Mouse (Mus musculus): Measurements from ENCODE around the gene Romo1. TPM values are rescaled to one million over a fixed set of nuclear protein-coding genes. Genes with fewer than 3 reads are reported as not detected.

The Romo1 gene
- total and polyA plus RNA-seq, 3 experiments = 38.4 to 300 (median 99.3) TPM

DNA sequence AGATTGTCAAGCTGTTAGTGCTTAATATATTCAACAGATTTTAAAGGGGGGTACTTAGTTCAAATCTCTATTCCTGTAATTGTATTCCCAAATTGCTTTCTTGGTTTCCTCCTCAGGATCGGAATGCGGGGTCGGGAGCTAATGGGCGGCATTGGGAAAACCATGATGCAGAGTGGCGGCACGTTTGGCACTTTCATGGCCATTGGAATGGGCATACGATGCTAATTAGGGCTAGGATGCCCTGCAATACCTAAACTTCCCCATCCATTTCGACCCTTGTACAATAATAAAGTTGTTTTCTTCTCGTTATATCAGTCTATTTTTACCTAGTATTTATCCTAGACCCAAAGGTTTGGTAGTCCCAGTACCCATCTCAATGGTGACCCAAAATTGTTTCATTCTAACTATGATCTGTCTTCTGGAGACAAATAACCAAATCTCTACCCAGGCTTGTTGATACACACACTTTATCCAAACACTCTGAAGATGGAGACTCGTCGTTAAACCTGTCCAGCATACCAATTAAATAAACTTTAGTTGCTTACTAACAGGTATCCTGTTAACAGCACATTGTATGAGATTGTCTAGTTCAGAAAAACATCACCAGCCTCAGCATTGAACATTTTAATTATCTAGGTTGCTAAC is 1.8 kb downstream of the Romo1 start:
- Histone ChIP-seq H3K4me3 (ENCODE audit: low read depth, low read length) (peak overlapping the region; percentile 35; the same call in 1 of the 2 replicates), H3K27me3 (ENCODE audit: insufficient read depth, low read length) (no peaks in the 10 kb centered on the region), H3K4me1 (ENCODE audit: insufficient read depth, low read depth, low read length) (peaks cover 29% of the 10 kb centered on the region), H3K9me3 (replicated peaks) (no peaks in the 10 kb centered on the region), H3K36me3 (replicated peaks) (peaks cover 51% of the 10 kb centered on the region)
- no peak for DNase-seq (ENCODE audit: low spot score)
- TF ChIP-seq TAL1 (conservative IDR thresholded peaks at IDR 0.05; ENCODE audit: low read depth, low read length) (no peak), GATA1 (IDR thresholded peaks at IDR 0.05; ENCODE audit: borderline replicate concordance, low read length) (no peak), GATA2 (IDR thresholded peaks at IDR 0.05; ENCODE audit: borderline replicate concordance, low read depth, low read length) (no peak), CTCF (IDR thresholded peaks at IDR 0.05; ENCODE audit: low read depth, low read length) (no peak), POLR2AphosphoS5 (IDR thresholded peaks at IDR 0.05; ENCODE audit: insufficient replicate concordance, low read depth, low read length) (no peak)
- ATAC-seq (ENCODE audit: extremely low read depth, insufficient number of reproducible peaks, low FRiP score, poor library complexity, severe bottlenecking) = no peak

DNA sequence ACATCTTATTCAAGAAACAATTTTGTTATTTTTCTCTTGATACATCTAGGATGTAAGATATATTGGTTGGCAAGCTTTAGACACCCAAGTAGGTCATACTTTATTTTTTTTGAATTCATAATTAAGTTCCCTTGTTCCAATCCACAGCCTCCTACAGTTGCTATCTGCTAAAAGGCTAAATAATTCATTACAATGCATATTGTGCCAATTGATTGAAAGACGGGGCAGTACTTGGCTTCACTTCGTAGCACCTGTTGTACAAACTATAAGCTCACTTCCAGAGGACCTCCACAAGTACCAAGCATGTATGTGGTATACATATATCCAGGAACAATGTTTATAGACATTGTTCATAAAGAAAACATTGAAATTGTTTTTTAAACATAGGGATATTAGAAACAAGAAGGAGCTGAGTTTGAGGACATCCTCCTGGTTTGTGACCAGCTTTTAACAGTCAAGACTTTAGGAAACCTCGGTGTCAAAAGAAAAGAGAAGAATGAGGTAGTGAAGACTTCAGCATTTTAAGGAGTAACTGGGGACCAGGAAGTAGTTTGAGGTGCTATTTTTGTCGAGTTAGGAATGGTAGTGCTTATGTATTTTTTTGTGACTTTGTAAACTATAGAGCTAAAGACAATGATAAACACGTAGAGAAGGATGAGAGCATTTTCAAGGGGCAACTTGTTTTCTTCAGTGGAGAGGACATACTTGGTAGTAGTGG is 2.6 kb downstream of the Romo1 start:
- DNase-seq (ENCODE audit: low spot score) (no peak), ATAC-seq (ENCODE audit: extremely low read depth, insufficient number of reproducible peaks, low FRiP score, poor library complexity, severe bottlenecking) (no peak)
- peaks cover 29% of the 10 kb centered on the region for H3K4me1 ChIP-seq (ENCODE audit: insufficient read depth, low read depth, low read length)
- H3K36me3 ChIP-seq (replicated peaks) = peaks cover 54% of the 10 kb centered on the region
- H3K9me3 ChIP-seq (replicated peaks) = no peaks in the 10 kb centered on the region
- no peak overlapping the region for H3K4me3 ChIP-seq (ENCODE audit: low read depth, low read length)
- no peaks in the 10 kb centered on the region for H3K27me3 ChIP-seq (ENCODE audit: insufficient read depth, low read length)
- TF ChIP-seq POLR2AphosphoS5 (IDR thresholded peaks at IDR 0.05; ENCODE audit: insufficient replicate concordance, low read depth, low read length) = no peak
- TF ChIP-seq TAL1 (conservative IDR thresholded peaks at IDR 0.05; ENCODE audit: low read depth, low read length) = no peak
- TF ChIP-seq GATA1 (IDR thresholded peaks at IDR 0.05; ENCODE audit: borderline replicate concordance, low read length) = no peak
- TF ChIP-seq GATA2 (IDR thresholded peaks at IDR 0.05; ENCODE audit: borderline replicate concordance, low read depth, low read length) = no peak
- TF ChIP-seq CTCF (IDR thresholded peaks at IDR 0.05; ENCODE audit: low read depth, low read length) = no peak

DNA sequence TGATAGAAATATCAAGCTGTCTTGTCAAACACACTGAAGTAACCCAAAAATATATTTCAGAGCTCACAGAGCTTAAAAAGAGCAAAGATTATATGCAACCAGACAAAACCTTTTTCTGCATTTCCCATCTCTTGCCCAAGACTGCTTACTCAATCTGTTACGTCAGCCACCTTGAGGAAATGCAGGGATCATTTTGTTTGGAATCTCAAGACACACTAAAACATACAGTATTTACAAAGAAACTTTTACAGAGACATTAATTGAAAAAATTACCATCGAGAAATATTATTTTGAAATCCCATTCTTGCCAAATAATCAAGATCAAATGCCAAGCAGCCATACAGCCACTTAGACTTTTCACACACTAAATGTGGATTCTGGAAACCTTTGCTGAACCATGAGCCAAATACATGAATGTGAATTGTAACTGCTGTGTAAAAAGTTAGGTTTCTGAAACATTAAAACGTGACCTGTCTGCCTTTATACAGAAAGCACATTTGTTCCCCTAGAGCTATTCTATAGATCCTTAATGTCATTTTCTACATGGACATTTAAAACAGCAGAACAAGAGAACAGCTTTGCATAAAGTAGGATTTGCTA is 3.6 kb downstream of the Romo1 start:
- ATAC-seq (ENCODE audit: extremely low read depth, insufficient number of reproducible peaks, low FRiP score, poor library complexity, severe bottlenecking) (no peak), DNase-seq (ENCODE audit: low spot score) (no peak)
- peaks cover 55% of the 10 kb centered on the region for H3K36me3 ChIP-seq (replicated peaks)
- no peak for TF ChIP-seq GATA1 (IDR thresholded peaks at IDR 0.05; ENCODE audit: borderline replicate concordance, low read length)
- no peak for TF ChIP-seq CTCF (IDR thresholded peaks at IDR 0.05; ENCODE audit: low read depth, low read length)
- no peak for TF ChIP-seq POLR2AphosphoS5 (IDR thresholded peaks at IDR 0.05; ENCODE audit: insufficient replicate concordance, low read depth, low read length)
- TF ChIP-seq GATA2 (IDR thresholded peaks at IDR 0.05; ENCODE audit: borderline replicate concordance, low read depth, low read length) = no peak
- no peak for TF ChIP-seq TAL1 (conservative IDR thresholded peaks at IDR 0.05; ENCODE audit: low read depth, low read length)
- no peaks in the 10 kb centered on the region for H3K27me3 ChIP-seq (ENCODE audit: insufficient read depth, low read length)
- no peak overlapping the region for H3K4me3 ChIP-seq (ENCODE audit: low read depth, low read length)
- H3K4me1 ChIP-seq (ENCODE audit: insufficient read depth, low read depth, low read length) = peaks cover 28% of the 10 kb centered on the region
- no peaks in the 10 kb centered on the region for H3K9me3 ChIP-seq (replicated peaks)

DNA sequence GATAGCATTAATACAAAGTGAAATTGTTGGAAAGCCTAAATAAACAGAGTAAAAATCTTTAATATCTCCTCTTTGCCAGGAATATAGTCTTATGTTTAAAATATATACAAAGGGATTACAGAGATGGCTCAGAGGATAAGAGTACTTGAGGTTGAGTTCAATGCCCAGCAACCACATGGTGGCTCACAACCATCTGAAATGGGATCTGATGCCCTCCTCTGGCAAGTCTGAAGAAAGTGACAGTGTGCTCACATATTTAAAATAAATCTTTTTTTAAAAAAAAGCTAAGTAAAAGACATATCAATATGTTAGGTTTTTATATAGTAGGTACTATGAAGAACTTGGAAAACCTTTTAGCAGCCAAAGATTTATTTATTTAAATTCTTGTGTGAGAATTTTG is 7.7 kb downstream of the Romo1 start:
- peaks cover 80% of the 10 kb centered on the region for H3K36me3 ChIP-seq (replicated peaks)
- H3K27me3 ChIP-seq (ENCODE audit: insufficient read depth, low read length) = no peaks in the 10 kb centered on the region
- H3K9me3 ChIP-seq (replicated peaks) = no peaks in the 10 kb centered on the region
- ATAC-seq (ENCODE audit: extremely low read depth, insufficient number of reproducible peaks, low FRiP score, poor library complexity, severe bottlenecking) (no peak), DNase-seq (ENCODE audit: low spot score) (no peak)
- H3K4me1 ChIP-seq (ENCODE audit: insufficient read depth, low read depth, low read length) = peaks cover 14% of the 10 kb centered on the region
- no peak for TF ChIP-seq GATA1 (IDR thresholded peaks at IDR 0.05; ENCODE audit: borderline replicate concordance, low read length)
- no peak for TF ChIP-seq GATA2 (IDR thresholded peaks at IDR 0.05; ENCODE audit: borderline replicate concordance, low read depth, low read length)
- no peak for TF ChIP-seq POLR2AphosphoS5 (IDR thresholded peaks at IDR 0.05; ENCODE audit: insufficient replicate concordance, low read depth, low read length)
- TF ChIP-seq CTCF (IDR thresholded peaks at IDR 0.05; ENCODE audit: low read depth, low read length) = no peak
- no peak for TF ChIP-seq TAL1 (conservative IDR thresholded peaks at IDR 0.05; ENCODE audit: low read depth, low read length)
- no peak overlapping the region for H3K4me3 ChIP-seq (ENCODE audit: low read depth, low read length)

DNA sequence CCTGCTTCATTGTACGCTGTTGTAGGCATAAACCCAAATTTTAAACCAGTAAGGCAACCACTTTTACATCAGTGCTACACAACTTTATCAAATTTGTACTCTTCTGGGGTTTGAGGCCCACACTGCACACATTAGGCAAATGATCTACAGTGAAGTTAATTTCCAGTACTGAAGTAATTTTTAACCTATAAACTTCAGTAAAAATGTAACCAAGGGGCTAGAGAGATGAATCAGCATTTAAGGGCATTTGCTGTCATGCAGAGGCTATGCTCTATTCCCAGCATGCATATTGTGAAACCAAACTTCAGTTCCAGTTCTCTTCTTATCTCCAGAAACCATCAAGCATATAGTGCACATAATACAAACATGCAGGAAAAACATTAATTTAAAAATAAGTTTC is 21.6 kb downstream of the Romo1 start:
- Histone ChIP-seq H3K4me3 (ENCODE audit: low read depth, low read length) (no peak overlapping the region), H3K9me3 (replicated peaks) (no peaks in the 10 kb centered on the region), H3K27me3 (ENCODE audit: insufficient read depth, low read length) (no peaks in the 10 kb centered on the region), H3K4me1 (ENCODE audit: insufficient read depth, low read depth, low read length) (peaks cover 28% of the 10 kb centered on the region; the same call in 1 of the 2 replicates), H3K36me3 (replicated peaks) (peaks cover 90% of the 10 kb centered on the region)
- DNase-seq (ENCODE audit: low spot score) = no peak
- no peak for ATAC-seq (ENCODE audit: extremely low read depth, insufficient number of reproducible peaks, low FRiP score, poor library complexity, severe bottlenecking)
- TF ChIP-seq TAL1 (conservative IDR thresholded peaks at IDR 0.05; ENCODE audit: low read depth, low read length) = no peak
- TF ChIP-seq POLR2AphosphoS5 (IDR thresholded peaks at IDR 0.05; ENCODE audit: insufficient replicate concordance, low read depth, low read length) = no peak
- TF ChIP-seq GATA2 (IDR thresholded peaks at IDR 0.05; ENCODE audit: borderline replicate concordance, low read depth, low read length) = no peak
- TF ChIP-seq GATA1 (IDR thresholded peaks at IDR 0.05; ENCODE audit: borderline replicate concordance, low read length) = no peak
- TF ChIP-seq CTCF (IDR thresholded peaks at IDR 0.05; ENCODE audit: low read depth, low read length) = no peak

DNA sequence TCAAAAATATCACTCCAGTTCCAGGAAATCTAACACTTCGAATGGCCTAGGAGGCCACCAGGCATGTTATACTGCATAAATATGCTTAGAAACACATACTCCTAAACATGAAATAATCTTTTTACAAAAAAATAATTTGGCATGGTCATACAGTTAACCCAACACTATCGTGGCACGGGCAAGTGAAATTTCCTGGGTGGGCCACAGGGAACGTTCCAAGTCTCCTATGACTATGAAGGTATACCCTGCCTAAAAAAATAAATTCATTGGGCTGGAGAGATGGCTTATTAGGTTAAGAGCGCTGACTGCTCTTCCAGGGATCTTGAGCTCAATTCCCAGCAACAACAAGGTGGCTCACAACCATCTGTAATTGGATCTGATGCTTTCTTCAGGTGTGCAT is 22.7 kb downstream of the Romo1 start:
- no peak for DNase-seq (ENCODE audit: low spot score)
- Histone ChIP-seq H3K4me3 (ENCODE audit: low read depth, low read length) (no peak overlapping the region), H3K4me1 (ENCODE audit: insufficient read depth, low read depth, low read length) (peaks cover 26% of the 10 kb centered on the region; the same call in 1 of the 2 replicates), H3K36me3 (replicated peaks) (peaks cover 85% of the 10 kb centered on the region), H3K9me3 (replicated peaks) (no peaks in the 10 kb centered on the region), H3K27me3 (ENCODE audit: insufficient read depth, low read length) (no peaks in the 10 kb centered on the region)
- no peak for TF ChIP-seq POLR2AphosphoS5 (IDR thresholded peaks at IDR 0.05; ENCODE audit: insufficient replicate concordance, low read depth, low read length)
- TF ChIP-seq CTCF (IDR thresholded peaks at IDR 0.05; ENCODE audit: low read depth, low read length) = no peak
- TF ChIP-seq GATA1 (IDR thresholded peaks at IDR 0.05; ENCODE audit: borderline replicate concordance, low read length) = no peak
- TF ChIP-seq GATA2 (IDR thresholded peaks at IDR 0.05; ENCODE audit: borderline replicate concordance, low read depth, low read length) = no peak
- no peak for TF ChIP-seq TAL1 (conservative IDR thresholded peaks at IDR 0.05; ENCODE audit: low read depth, low read length)
- no peak for ATAC-seq (ENCODE audit: extremely low read depth, insufficient number of reproducible peaks, low FRiP score, poor library complexity, severe bottlenecking)
